Mouse (Mus musculus) liver, postnatal 0 days (tissue): ENCODE measurements at regions not wholly inside any gene's neighbourhood (a gene's known extent, or its start where the extent isn't known, plus 50 kb on each side); places are given as distances from the start of the nearest gene placed in this dataset.

Source experiments
- CTCF ChIP-seq: sonication (generic); IDR thresholded peaks from 2 replicates; pipeline ENCODE4 v1.5.1; 2016; ENCODE audit warnings: antibody characterized with exemption, low read depth
- EP300 ChIP-seq: IDR thresholded peaks from 2 replicates; pipeline ENCODE4 v1.6.1; 2016; ENCODE audit warnings: antibody characterized with exemption, low read depth, mild to moderate bottlenecking

DNA sequence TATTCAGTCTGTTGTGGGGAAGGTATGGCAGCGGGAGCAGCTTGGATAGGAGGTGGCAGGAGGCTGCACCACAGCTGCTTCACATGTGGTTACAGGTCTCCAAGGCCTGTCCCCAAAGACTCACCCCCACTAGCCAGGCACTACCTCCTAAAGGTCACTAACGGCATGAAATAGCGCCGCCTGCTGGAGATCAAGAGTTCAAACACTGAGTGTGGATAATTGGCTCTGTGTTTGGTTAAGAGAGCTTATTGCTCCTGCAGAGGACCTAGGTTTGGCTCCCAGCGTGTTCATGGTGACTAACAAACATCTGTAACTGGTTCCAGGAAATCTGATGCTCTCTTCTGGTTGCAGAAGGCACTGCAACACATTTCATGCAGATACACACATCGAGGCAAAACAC, 514.1 kb downstream of the Zfp536 start:
- TF ChIP-seq CTCF = peak; percentile 56
- no peak for TF ChIP-seq EP300
